Mouse (Mus musculus) intestine, postnatal 0 days (tissue): ENCODE measurements around the gene Ndufa7. TPM values are rescaled to one million over a fixed set of nuclear protein-coding genes. Genes with fewer than 3 reads are reported as not detected.
"Not testable (repeated sequence)": the region's sequence is repeated elsewhere in the genome, so short reads cannot be mapped to it uniquely, and the experiment has no call there.

Experiments
- ATAC-seq: fragments of 200-750 bp; cut with Nextera tagmentation; 2 replicates; pipeline ENCODE4 v1.8.0; 2017; ENCODE audit warnings: mild to moderate bottlenecking, moderate TSS enrichment, moderate library complexity
- H3K27ac ChIP-seq: fragments of 300-500 bp; sonication (generic); 2 replicates; pipeline ENCODE4 v1.5.1; 2014; ENCODE audit warnings: mild to moderate bottlenecking, low read depth, low read length, moderate library complexity
- H3K27me3 ChIP-seq: fragments of 300-500 bp; sonication (generic); replicated peaks from 2 replicates; pipeline ENCODE4 v1.6.1; 2014; ENCODE audit warnings: low read length, mixed read lengths; ENCODE audit not compliant: control insufficient read depth, insufficient read depth
- H3K36me3 ChIP-seq: fragments of 300-500 bp; sonication (generic); 2 replicates; pipeline ENCODE4 v1.6.1; 2014; ENCODE audit warnings: mild to moderate bottlenecking, moderate library complexity; ENCODE audit not compliant: control insufficient read depth, insufficient read depth
- H3K4me1 ChIP-seq: fragments of 300-500 bp; sonication (generic); replicated peaks from 2 replicates; pipeline ENCODE4 v1.6.1; 2014; ENCODE audit warnings: antibody characterized with exemption, low read length, mixed read lengths; ENCODE audit not compliant: control insufficient read depth, insufficient read depth
- H3K4me2 ChIP-seq: fragments of 300-500 bp; sonication (generic); replicated peaks from 2 replicates; pipeline ENCODE4 v1.6.1; 2014; ENCODE audit warnings: low read depth, mild to moderate bottlenecking, moderate library complexity
- H3K4me3 ChIP-seq: fragments of 300-500 bp; sonication (generic); 2 replicates; pipeline ENCODE4 v1.5.1; 2014; ENCODE audit warnings: low read depth, low read length
- H3K9ac ChIP-seq: fragments of 300-500 bp; sonication (generic); 2 replicates; pipeline ENCODE4 v1.6.1; 2014; ENCODE audit warnings: mild to moderate bottlenecking, low read depth, low read length
- H3K9me3 ChIP-seq: fragments of 300-500 bp; sonication (generic); 2 replicates; pipeline ENCODE4 v1.6.1; 2016; ENCODE audit warnings: mixed run types; ENCODE audit not compliant: control insufficient read depth
- CTCF ChIP-seq: sonication (generic); IDR thresholded peaks from 2 replicates; pipeline ENCODE4 v1.5.1; 2016; ENCODE audit warnings: low read depth, mild to moderate bottlenecking, control low read depth, antibody characterized with exemption, moderate library complexity
- WGBS: fragments of 180-500 bp; shearing (Covaris S2); extraction: QIAGEN DNeasy Blood & Tissue Kit; methylation state at CpG from one replicate; pipeline ENCODE4 v1.1.7; 2014; 5-methylcytosine and 5-hydroxymethylcytosine counted together
- polyA plus RNA-seq: library from polyadenylated mRNA; unstranded; fragments of >200 nt; fragmentation: Nextera tagmentation; extraction: Ambion mirVana; gene quantifications from 2 replicates; pipeline ENCODE4 v1.2.1, GENCODE M21; 2015

The Ndufa7 gene
- polyA plus RNA-seq, 1 experiment from 2014 or later: 513 TPM

GRCm38 (mm10) chr17:33816612-33817011 is 7.8 kb upstream of the Ndufa7 start:
- ATAC-seq: no peak
- Histone ChIP-seq H3K9ac (0 out of 2 replicates have a peak overlapping the region, but pooled peaks have one; percentile 62), H3K4me3 (peak overlapping the region; percentile 56), H3K9me3 (no peaks in the 10 kb centered on the region), H3K36me3 (peaks cover 35% of the 10 kb centered on the region), H3K4me2 (peak overlapping the region; percentile 89; the same call in 1 of the 2 replicates), H3K27me3 (no peaks in the 10 kb centered on the region), H3K27ac (peak overlapping the region; percentile 90; the same call in 1 of the 2 replicates), H3K4me1 (peaks cover 12% of the 10 kb centered on the region)
- WGBS: 61% methylated on average over 5 of the region's 5 CpGs
- TF ChIP-seq CTCF: no peak

- Histone ChIP-seq H3K36me3 (peaks cover 42% of the 10 kb centered on the region), H3K4me1 (peaks cover 12% of the 10 kb centered on the region), H3K4me2 (peak overlapping the region; percentile 89), H3K9me3 (no peaks in the 10 kb centered on the region), H3K9ac (peak overlapping the region; percentile 62), H3K27ac (peak overlapping the region; percentile 90), H3K27me3 (no peaks in the 10 kb centered on the region), H3K4me3 (peak overlapping the region; percentile 56)
- under 1% methylated on average over 89 of the region's 89 CpGs for WGBS
- ATAC-seq: peak; percentile 97
- no peak; the same call in 1 of the 2 replicates for TF ChIP-seq CTCF
Measured at GRCm38 (mm10) chr17:33817184-33817968, 7.0 kb upstream of the Ndufa7 start.

GRCm38 (mm10) chr17:33817969-33818643 is 6.3 kb upstream of the Ndufa7 start:
- Histone ChIP-seq H3K4me3 (peak overlapping the region; percentile 56), H3K27me3 (no peaks in the 10 kb centered on the region), H3K9ac (peak overlapping the region; percentile 62), H3K27ac (peak overlapping the region; percentile 73), H3K4me1 (peaks cover 12% of the 10 kb centered on the region), H3K36me3 (peaks cover 50% of the 10 kb centered on the region), H3K4me2 (peak overlapping the region; percentile 89), H3K9me3 (no peaks in the 10 kb centered on the region)
- ATAC-seq: no peak
- WGBS: 18% methylated on average over 33 of the region's 33 CpGs
- no peak for TF ChIP-seq CTCF

- TF ChIP-seq CTCF: peak; percentile 53
- peaks cover 55% of the 10 kb centered on the region for H3K36me3 ChIP-seq
- H3K27ac ChIP-seq: no peak overlapping the region
- no peak overlapping the region for H3K9ac ChIP-seq
- no peak overlapping the region for H3K4me2 ChIP-seq
- H3K9me3 ChIP-seq: no peaks in the 10 kb centered on the region
- no peaks in the 10 kb centered on the region for H3K27me3 ChIP-seq
- H3K4me1 ChIP-seq: peaks cover 9% of the 10 kb centered on the region
- no peak overlapping the region for H3K4me3 ChIP-seq
- no peak for ATAC-seq
- WGBS: 90% methylated on average over 1 of the region's 1 CpGs
Measured at GRCm38 (mm10) chr17:33822436-33822959, 1.9 kb upstream of the Ndufa7 start.

GRCm38 (mm10) chr17:33823171-33823570 is 1.2 kb upstream of the Ndufa7 start:
- H3K4me2 ChIP-seq: peak overlapping the region; percentile 74
- H3K9me3 ChIP-seq, H3K4me1 ChIP-seq, H3K27ac ChIP-seq, H3K27me3 ChIP-seq, ATAC-seq: not testable (repeated sequence)
- H3K4me3 ChIP-seq: peak overlapping the region; percentile 78
- H3K36me3 ChIP-seq: peaks cover 60% of the 10 kb centered on the region
- H3K9ac ChIP-seq: peak overlapping the region; percentile 86
- WGBS: 57% methylated on average over 8 of the region's 8 CpGs

- H3K4me2 ChIP-seq: peak overlapping the region; percentile 74
- H3K27ac ChIP-seq: peak overlapping the region; percentile 87; the same call in 1 of the 2 replicates
- not testable (repeated sequence) for H3K27me3 ChIP-seq, H3K4me1 ChIP-seq, ATAC-seq, H3K9me3 ChIP-seq
- peak overlapping the region; percentile 86 for H3K9ac ChIP-seq
- H3K4me3 ChIP-seq: peak overlapping the region; percentile 78
- WGBS: 3% methylated on average over 6 of the region's 6 CpGs
- peaks cover 50% of the 10 kb centered on the region for H3K36me3 ChIP-seq
Measured at GRCm38 (mm10) chr17:33824997-33825330, 592 bp downstream of the Ndufa7 start.
